Mouse (Mus musculus) megakaryocyte, embryonic 14.5 days (primary cell): ENCODE measurements around the gene Kcnc2. TPM values are rescaled to one million over a fixed set of nuclear protein-coding genes. Genes with fewer than 3 reads are reported as not detected.

Experiments
- H3K27me3 ChIP-seq: replicated peaks from 2 replicates; pipeline ENCODE3; 2012; ENCODE audit warnings: inconsistent platforms
- H3K36me3 ChIP-seq: replicated peaks from 2 replicates; pipeline ENCODE3; 2012; ENCODE audit warnings: low read length, inconsistent platforms, mixed read lengths
- H3K4me1 ChIP-seq: 2 replicates; pipeline ENCODE4 v1.6.1; 2012; ENCODE audit warnings: inconsistent platforms
- H3K4me3 ChIP-seq: replicated peaks from 2 replicates; pipeline ENCODE3; 2012; ENCODE audit warnings: moderate library complexity, mild to moderate bottlenecking, inconsistent platforms
- H3K9me3 ChIP-seq: 2 replicates; pipeline ENCODE4 v1.6.1; 2012; ENCODE audit warnings: inconsistent platforms
- FLI1 ChIP-seq: IDR thresholded peaks from 2 replicates; pipeline ENCODE4 v1.6.1; 2012; ENCODE audit warnings: low read length, inconsistent platforms, mixed read lengths
- GATA1 ChIP-seq: IDR thresholded peaks from 3 replicates; pipeline ENCODE4 v1.6.1; 2012; ENCODE audit warnings: mixed read lengths, low read length, inconsistent platforms, borderline replicate concordance
- polyA plus RNA-seq: library from polyadenylated mRNA; stranded (reverse); fragments of >175 nt; gene quantifications from 2 replicates; pipeline ENCODE4 v1.2.3, GENCODE M21; 2012; ENCODE audit warnings: low replicate concordance; ENCODE audit not compliant: insufficient read depth

Gene Kcnc2
- polyA plus RNA-seq, 1 experiment = not detected

DNA sequence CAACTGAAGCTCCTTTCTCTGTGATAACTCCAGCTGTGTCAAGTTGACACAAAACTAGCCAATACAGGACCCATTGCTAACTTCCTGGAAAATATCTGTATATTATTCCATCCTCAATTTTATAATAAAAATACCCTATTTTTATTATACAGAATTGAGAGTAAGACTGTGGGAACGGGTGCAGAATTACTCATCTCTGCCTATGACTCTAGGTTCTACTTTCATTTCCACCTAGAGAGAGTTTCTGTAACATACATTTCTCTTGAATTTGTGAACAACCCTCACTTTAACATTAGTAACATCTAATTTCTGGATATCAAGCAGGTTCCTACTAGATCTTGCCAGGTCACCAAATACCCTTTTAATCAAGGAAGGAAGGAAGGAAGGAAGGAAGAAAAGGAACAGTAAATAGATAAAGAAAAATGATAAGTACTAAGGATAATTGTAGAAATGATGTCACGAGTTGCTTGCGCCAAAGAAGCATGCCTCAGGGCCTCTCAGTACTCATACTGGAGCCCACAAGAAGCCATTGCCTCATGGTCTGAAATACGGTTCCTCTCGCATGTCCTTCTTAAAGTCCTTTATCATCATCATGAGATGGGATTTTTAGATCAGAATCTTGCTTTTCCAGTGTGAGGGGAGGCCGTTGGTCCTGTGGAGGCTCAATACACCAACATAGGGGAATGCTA is 203.3 kb downstream of the Kcnc2 start:
- no peaks in the 10 kb centered on the region for H3K4me1 ChIP-seq

DNA sequence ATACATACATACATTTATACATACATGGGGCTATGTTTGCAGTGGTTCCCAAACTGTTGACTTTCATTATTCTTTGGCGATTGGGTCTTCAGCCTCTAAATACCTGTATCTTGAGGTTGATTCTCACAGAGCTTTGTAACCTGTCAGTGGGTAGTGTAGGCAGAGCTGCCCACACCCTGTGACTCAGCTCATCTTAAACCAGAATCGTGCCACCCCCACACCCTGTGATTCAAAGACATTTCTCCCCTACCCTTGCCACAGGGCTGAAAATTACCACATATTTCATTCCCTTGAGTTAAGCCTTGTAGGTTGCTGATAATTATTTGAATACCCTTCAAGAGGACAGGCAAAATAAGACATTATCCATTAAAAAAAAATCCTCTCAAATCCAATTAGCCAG is 210.5 kb downstream of the Kcnc2 start:
- no peaks in the 10 kb centered on the region for H3K27me3 ChIP-seq
- no peaks in the 10 kb centered on the region for H3K4me1 ChIP-seq
- no peak overlapping the region for H3K4me3 ChIP-seq
- no peaks in the 10 kb centered on the region for H3K36me3 ChIP-seq
- no peak for TF ChIP-seq GATA1
- TF ChIP-seq FLI1 = no peak
- peaks cover 12% of the 10 kb centered on the region for H3K9me3 ChIP-seq

More for the DNA sequence above, 203.3 kb downstream of the Kcnc2 start:
- Histone ChIP-seq H3K27me3 (no peaks in the 10 kb centered on the region), H3K36me3 (no peaks in the 10 kb centered on the region), H3K9me3 (peaks cover 6% of the 10 kb centered on the region; the same call in 1 of the 2 replicates), H3K4me3 (no peak overlapping the region)
- TF ChIP-seq FLI1 = no peak
- TF ChIP-seq GATA1 = no peak

DNA sequence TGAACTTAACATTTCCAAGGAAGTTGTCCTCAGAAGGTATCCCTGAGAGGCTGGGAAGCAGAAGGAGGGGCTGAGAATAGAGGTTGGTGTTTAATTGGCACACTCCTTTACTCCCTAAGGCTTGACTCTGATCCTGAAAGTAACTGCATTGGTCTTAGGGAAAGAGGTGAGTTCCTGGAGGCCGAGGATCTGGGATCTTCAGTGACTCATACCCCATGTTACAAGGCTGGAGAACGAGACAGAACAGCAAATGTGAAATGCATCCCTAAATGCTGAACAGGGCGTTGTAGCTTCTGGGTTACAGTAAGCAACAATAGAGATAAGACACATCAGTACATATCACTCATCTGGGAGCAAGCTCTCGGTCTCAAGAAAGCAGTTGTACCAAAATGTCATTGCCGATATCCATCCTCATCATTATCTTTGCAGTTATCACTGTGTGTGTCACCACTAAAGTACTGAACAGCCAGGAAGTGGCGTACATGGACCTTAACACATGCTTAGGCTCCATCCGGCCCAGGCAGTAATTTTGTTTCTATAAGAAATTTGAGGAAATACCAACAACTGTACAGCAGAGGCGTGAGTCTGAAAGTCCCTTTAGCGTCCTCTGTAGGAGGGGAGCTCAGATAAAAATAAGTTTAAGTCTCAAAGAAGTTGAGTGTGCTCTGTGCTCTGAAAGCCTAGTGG is 211.1 kb downstream of the Kcnc2 start:
- Histone ChIP-seq H3K4me1 (no peaks in the 10 kb centered on the region), H3K4me3 (no peak overlapping the region), H3K9me3 (peaks cover 12% of the 10 kb centered on the region), H3K27me3 (no peaks in the 10 kb centered on the region), H3K36me3 (no peaks in the 10 kb centered on the region)
- TF ChIP-seq GATA1 (no peak), FLI1 (no peak)

DNA sequence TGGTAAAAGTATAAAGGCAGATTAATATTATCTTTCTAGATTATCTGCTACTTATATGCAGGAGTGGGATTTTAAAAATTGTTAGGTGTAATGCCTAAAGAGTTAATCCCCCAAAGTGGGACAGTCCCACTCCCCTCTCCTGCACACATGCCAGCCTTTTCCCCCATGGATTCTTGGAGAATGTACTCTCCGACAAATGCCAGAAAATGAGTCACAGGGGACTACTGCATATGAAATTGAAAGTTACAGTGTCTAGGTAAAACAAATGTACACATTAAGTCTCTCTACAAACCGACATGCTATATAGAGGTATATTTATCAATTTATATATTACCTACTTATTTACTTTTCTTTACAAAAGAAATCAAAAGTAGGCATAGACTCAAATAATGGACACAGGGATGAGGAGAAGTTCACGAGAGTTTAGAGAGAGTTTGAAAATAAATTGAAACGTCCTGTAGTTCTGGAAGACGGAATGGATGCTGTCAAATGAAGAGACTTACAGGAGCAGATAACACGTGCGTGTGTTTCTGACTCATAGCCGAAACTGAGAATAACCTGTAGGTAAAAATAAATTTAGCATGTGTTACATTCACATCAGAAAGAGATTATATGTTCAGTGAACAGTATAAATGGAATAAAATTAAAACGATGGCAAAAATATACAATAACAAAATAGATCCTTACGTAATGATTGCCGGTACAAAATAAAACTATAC is 213.6 kb downstream of the Kcnc2 start:
- Histone ChIP-seq H3K27me3 (no peaks in the 10 kb centered on the region), H3K9me3 (peaks cover 12% of the 10 kb centered on the region), H3K4me1 (no peaks in the 10 kb centered on the region), H3K36me3 (no peaks in the 10 kb centered on the region), H3K4me3 (no peak overlapping the region)
- TF ChIP-seq GATA1 = no peak
- TF ChIP-seq FLI1 = no peak

DNA sequence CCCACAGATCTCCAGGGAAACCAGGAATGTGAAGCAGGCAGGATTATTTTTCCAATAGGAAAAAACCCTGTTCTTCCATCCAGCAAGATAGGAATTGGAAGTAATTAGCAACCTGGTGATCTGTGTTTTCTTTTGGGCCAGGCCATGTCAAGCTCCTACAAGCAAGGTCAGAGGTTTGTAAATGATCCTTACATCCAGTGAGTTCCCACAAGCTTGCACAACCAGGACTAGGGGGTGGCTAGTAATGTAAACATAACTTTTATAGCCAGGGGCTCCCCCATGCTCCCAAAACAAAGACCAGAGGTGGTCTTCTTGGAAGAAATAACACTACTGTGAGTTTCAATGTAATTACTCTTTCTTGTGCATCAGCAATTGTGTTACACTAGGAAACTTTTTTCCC is 214.9 kb downstream of the Kcnc2 start:
- Histone ChIP-seq H3K36me3 (no peaks in the 10 kb centered on the region), H3K27me3 (no peaks in the 10 kb centered on the region), H3K9me3 (peaks cover 10% of the 10 kb centered on the region), H3K4me3 (no peak overlapping the region), H3K4me1 (no peaks in the 10 kb centered on the region)
- TF ChIP-seq GATA1 (no peak), FLI1 (no peak)

DNA sequence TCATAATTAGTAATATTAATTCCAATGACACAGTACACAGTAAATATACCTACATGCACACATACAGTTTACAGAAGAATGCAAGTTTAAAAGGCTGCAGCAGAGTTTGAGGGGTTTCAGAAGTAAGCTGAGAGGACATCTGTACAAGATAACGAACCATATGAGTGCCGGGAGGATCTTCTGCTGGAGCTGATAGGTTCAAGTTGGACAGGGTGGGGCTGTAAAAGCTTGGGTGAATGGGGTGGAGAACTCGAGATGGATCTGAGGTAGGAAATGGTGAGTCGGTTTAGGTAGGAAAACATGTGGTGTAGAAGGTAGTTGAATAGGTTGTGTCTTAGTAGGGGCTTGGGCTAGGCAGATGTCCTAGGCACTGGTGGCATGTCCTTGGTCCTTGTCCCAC is 217.8 kb downstream of the Kcnc2 start:
- Histone ChIP-seq H3K4me3 (no peak overlapping the region), H3K9me3 (peaks cover 11% of the 10 kb centered on the region), H3K36me3 (no peaks in the 10 kb centered on the region), H3K27me3 (no peaks in the 10 kb centered on the region), H3K4me1 (no peaks in the 10 kb centered on the region)
- TF ChIP-seq GATA1 = no peak
- TF ChIP-seq FLI1 = no peak

Other genes starting within 250 kb of the Kcnc2 start
- not detected in 2 replicates for gene Glipr1l1, start 210.9 kb upstream of the Kcnc2 start, polyA plus RNA-seq
- not detected in 2 replicates for gene Glipr1l2, start 187.8 kb upstream of the Kcnc2 start, polyA plus RNA-seq
- gene Glipr1l3, start 110.8 kb upstream of the Kcnc2 start, polyA plus RNA-seq = not detected in 2 replicates
- gene Caps2, start 107.5 kb upstream of the Kcnc2 start, polyA plus RNA-seq = not detected in 2 replicates